Mouse (Mus musculus): ENCODE measurements around the gene Chmp2b. TPM values are rescaled to one million over a fixed set of nuclear protein-coding genes. Genes with fewer than 3 reads are reported as not detected.

Gene Chmp2b
- polyA plus RNA-seq, 1 experiment from 2014 or later: 142 TPM

DNA sequence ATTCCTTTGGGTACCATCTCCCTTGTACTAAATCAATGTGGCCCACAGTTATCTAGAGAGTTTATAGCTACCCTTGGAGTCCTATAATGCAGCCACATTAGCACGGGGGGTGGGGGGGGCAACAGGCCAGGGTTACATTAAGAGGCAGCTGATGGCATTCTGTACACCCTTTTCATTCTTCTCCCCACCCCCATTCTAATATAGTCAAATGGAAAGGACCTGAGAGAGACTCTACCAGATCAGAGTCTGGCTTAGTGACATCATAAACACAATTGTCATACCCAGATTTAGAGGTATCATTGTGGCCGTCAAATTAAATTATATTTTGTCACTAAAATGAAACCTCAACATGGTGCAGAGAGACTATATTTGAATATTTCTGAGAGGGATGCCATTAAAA, 36.5 kb downstream of the Chmp2b start:
- 80% methylated on average over 2 of the region's 2 CpGs for WGBS
- no peak overlapping the region for H3K9ac ChIP-seq
- H3K27ac ChIP-seq (replicated peaks): no peak overlapping the region

DNA sequence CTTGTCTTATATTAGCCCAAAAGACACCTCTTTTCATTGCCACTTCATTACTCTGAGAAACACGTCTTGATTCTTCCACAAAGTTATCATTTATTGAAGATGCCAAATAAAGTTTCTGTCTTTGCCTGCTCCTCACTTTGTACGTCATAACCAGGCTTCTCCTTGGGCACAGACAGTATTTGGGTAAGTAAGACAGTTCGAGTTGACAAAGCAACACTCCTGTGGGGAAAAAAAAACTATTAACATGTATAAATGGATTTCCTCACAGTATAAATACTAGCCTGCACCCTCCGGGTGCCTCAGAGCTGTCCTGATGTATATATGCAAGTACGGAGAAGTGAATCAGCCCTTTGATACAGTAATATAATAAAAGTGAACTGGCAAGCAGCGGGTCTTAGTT, 42.3 kb downstream of the Chmp2b start, which contains the start of gene Pou1f1:
Gene Pou1f1, plus strand, starts transcription at position 301 of the 400 bp plus-strand sequence.
- Histone ChIP-seq H3K4me2 (replicated peaks) (no peak within 1 kb of the TSS), H3K27me3 (no peaks in the 10 kb centered on the region), H3K9ac (no peak within 1 kb of the TSS), H3K27ac (replicated peaks) (no peak within 1 kb of the TSS), H3K4me3 (replicated peaks) (no peak within 1 kb of the TSS), H3K36me3 (no peaks in the 10 kb centered on the region), H3K4me1 (no peaks in the 10 kb centered on the region), H3K9me3 (replicated peaks) (no peaks in the 10 kb centered on the region)
- 81% methylated on average over 6 of the region's 6 CpGs for WGBS
- ATAC-seq (ENCODE audit: insufficient number of reproducible peaks, low FRiP score, low TSS enrichment, low read depth): no peak

More for the DNA sequence above, 36.5 kb downstream of the Chmp2b start:
- Histone ChIP-seq H3K4me3 (replicated peaks) (no peak overlapping the region), H3K4me2 (replicated peaks) (no peak overlapping the region), H3K9me3 (replicated peaks) (no peaks in the 10 kb centered on the region), H3K4me1 (no peaks in the 10 kb centered on the region), H3K27me3 (no peaks in the 10 kb centered on the region), H3K36me3 (no peaks in the 10 kb centered on the region)
- ATAC-seq (ENCODE audit: insufficient number of reproducible peaks, low FRiP score, low TSS enrichment, low read depth): no peak

DNA sequence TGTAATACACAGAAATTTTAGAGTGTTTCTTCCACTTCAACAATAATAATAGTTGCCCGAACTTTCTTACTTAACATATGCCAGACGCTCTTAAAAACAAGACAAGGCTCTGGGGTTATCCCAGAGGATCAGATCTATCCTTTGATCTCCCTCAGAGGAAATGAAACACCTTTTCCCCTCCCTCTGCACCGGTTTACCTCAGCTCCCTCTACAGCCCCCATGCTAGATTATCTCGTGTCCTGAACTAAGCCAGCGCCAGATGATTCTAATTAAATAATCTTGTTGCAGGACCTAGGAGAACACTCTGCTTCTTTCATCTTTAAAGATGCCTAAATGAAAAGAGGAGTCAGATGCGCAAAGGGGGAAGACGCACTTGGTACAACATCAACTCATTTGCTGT, 48.3 kb downstream of the Chmp2b start:
- no peak for ATAC-seq (ENCODE audit: insufficient number of reproducible peaks, low FRiP score, low TSS enrichment, low read depth)
- H3K4me2 ChIP-seq (replicated peaks): no peak overlapping the region
- 28% methylated on average over 7 of the region's 7 CpGs for WGBS

GRCm38 (mm10) chr16:65497049-65497448, 65.5 kb downstream of the Chmp2b start:
- Histone ChIP-seq H3K4me2 (replicated peaks) (no peak overlapping the region), H3K36me3 (no peaks in the 10 kb centered on the region), H3K4me3 (replicated peaks) (no peak overlapping the region), H3K4me1 (no peaks in the 10 kb centered on the region), H3K9ac (no peak overlapping the region), H3K27me3 (no peaks in the 10 kb centered on the region), H3K9me3 (replicated peaks) (no peaks in the 10 kb centered on the region), H3K27ac (replicated peaks) (no peak overlapping the region)
- no peak for ATAC-seq (ENCODE audit: insufficient number of reproducible peaks, low FRiP score, low TSS enrichment, low read depth)
- 33% methylated on average over 2 of the region's 2 CpGs for WGBS

More for the DNA sequence above, 48.3 kb downstream of the Chmp2b start:
- no peaks in the 10 kb centered on the region for H3K9me3 ChIP-seq (replicated peaks)
- no peaks in the 10 kb centered on the region for H3K4me1 ChIP-seq
- H3K9ac ChIP-seq: no peak overlapping the region
- no peaks in the 10 kb centered on the region for H3K27me3 ChIP-seq
- H3K27ac ChIP-seq (replicated peaks): no peak overlapping the region
- no peak overlapping the region for H3K4me3 ChIP-seq (replicated peaks)
- no peaks in the 10 kb centered on the region for H3K36me3 ChIP-seq

DNA sequence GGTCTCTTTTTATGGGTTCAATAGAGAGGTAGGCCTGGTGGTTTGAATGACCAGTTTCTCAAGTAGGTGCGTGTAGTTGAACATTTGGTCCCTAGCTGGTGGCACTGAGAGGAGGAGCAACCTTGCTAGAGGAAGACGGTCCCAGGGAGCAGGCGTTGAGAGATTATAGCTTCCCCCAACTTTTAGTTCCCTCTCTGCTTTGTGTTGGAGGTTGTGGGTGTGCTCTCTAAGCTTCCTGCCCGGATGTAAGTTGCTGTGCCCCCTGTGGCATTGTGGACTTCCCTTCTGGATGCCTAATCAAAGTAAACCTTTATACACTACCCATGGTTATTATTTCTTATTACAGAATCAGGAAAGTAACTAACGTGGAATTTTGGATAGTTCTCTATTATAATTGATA, 66.5 kb downstream of the Chmp2b start:
- H3K36me3 ChIP-seq: no peaks in the 10 kb centered on the region
- no peaks in the 10 kb centered on the region for H3K4me1 ChIP-seq
- ATAC-seq (ENCODE audit: insufficient number of reproducible peaks, low FRiP score, low TSS enrichment, low read depth): no peak
- no peak overlapping the region for H3K4me2 ChIP-seq (replicated peaks)
- WGBS: 80% methylated on average over 5 of the region's 5 CpGs
- H3K27me3 ChIP-seq: no peaks in the 10 kb centered on the region
- no peak overlapping the region for H3K27ac ChIP-seq (replicated peaks)
- no peak overlapping the region for H3K4me3 ChIP-seq (replicated peaks)
- no peaks in the 10 kb centered on the region for H3K9me3 ChIP-seq (replicated peaks)
- H3K9ac ChIP-seq: no peak overlapping the region

Other genes with a start within 250 kb of the Chmp2b start
- gene Pou1f1, start 42.2 kb downstream of the Chmp2b start, polyA plus RNA-seq (2015; fragmentation: Nextera tagmentation; extraction: Ambion mirVana): not detected in 2 replicates

Measured in embryonic facial prominence, embryonic 15.5 days (tissue).